Mouse (Mus musculus) heart, postnatal 0 days (tissue): Measurements from ENCODE around the gene Myo9b.

ENCODE experiments used
- CTCF ChIP-seq: IDR thresholded peaks from 2 replicates; pipeline ENCODE4 v1.5.1; 2016; ENCODE audit warnings: antibody characterized with exemption, control low read depth, low read depth
- EP300 ChIP-seq: IDR thresholded peaks from 2 replicates; pipeline ENCODE4 v1.6.1; 2016; ENCODE audit warnings: antibody characterized with exemption, low read depth

DNA sequence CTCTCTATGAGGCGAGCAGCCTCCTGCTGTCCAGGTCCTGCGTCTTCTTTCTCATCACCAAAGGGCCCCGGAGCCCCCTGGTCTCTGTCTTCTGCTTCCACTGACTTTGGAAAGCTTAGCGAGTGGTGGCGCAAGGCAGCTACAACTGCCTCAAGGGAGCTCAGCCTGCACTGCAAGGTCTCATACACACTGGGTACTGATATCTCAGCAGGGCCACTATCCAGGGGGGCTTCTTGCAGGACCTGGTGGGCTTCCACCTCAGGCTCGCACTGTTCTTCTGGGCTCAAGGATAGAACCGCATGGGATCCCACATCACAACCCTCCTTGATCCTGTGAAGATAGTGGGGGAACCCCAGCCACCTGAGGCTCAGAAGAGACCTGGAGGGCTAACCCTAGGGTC is 122.0 kb downstream of the Myo9b start:
- no peak for TF ChIP-seq CTCF
- TF ChIP-seq EP300 = no peak
